Mouse (Mus musculus) ES-E14 (cell line): ENCODE data around the gene AW549877. TPM values are rescaled to one million over a fixed set of nuclear protein-coding genes. Genes with fewer than 3 reads are reported as not detected.

Source experiments
- DNase-seq: peaks from one replicate; pipeline ENCODE4 v3.0.0-alpha.2; 2013; ENCODE audit warnings: low read depth, low spot score
- H3K27ac ChIP-seq: 2 replicates; pipeline ENCODE4 v1.5.1; 2012; ENCODE audit warnings: low read depth, mild to moderate bottlenecking, low read length, moderate library complexity, mixed read lengths; ENCODE audit not compliant: poor library complexity, insufficient read depth, severe bottlenecking
- H3K36me3 ChIP-seq: 2 replicates; pipeline ENCODE4 v1.6.1; 2012; ENCODE audit warnings: mild to moderate bottlenecking, low read length, moderate library complexity, mixed read lengths; ENCODE audit not compliant: control insufficient read depth, poor library complexity, insufficient read depth, severe bottlenecking
- H3K4me1 ChIP-seq, 2 experiments: fragments of 150-350 bp in 1 of 2; sonication (generic) in 1 of 2; 2 replicates each; pipeline ENCODE4 v1.6.1; 2012; ENCODE audit warnings: low read length in 2 of 2, mild to moderate bottlenecking in 1 of 2, mixed read lengths in 1 of 2; ENCODE audit not compliant: control insufficient read depth in 2 of 2, insufficient read depth in 2 of 2, poor library complexity in 1 of 2
- H3K4me3 ChIP-seq, 2 experiments: fragments of 150-350 bp in 1 of 2; sonication (generic) in 1 of 2; 2 replicates each; pipeline ENCODE4 v1.5.1; 2012; ENCODE audit warnings: low read length in 2 of 2, low read depth in 1 of 2, mild to moderate bottlenecking in 1 of 2, mixed read lengths in 1 of 2; ENCODE audit not compliant: insufficient read depth in 1 of 2, poor library complexity in 1 of 2, severe bottlenecking in 1 of 2
- H3K9ac ChIP-seq: 2 replicates; pipeline ENCODE4 v1.6.1; 2012; ENCODE audit warnings: low read depth, mild to moderate bottlenecking, low read length, mixed read lengths; ENCODE audit not compliant: poor library complexity, insufficient read depth, severe bottlenecking
- H3K9me3 ChIP-seq: fragments of 150-350 bp; sonication (generic); 2 replicates; pipeline ENCODE4 v1.6.1; 2012; ENCODE audit warnings: low read depth, mild to moderate bottlenecking, low read length; ENCODE audit not compliant: control insufficient read depth, insufficient read depth
- CHD2 ChIP-seq: IDR thresholded peaks from 2 replicates; pipeline ENCODE4 v1.6.1; 2014; ENCODE audit warnings: mild to moderate bottlenecking, low read depth, low read length, inconsistent platforms
- HCFC1 ChIP-seq: IDR thresholded peaks from 2 replicates; pipeline ENCODE4 v1.6.1; 2012; ENCODE audit warnings: low read length, inconsistent platforms, borderline replicate concordance; ENCODE audit not compliant: insufficient read depth
- MAFK ChIP-seq: IDR thresholded peaks from 2 replicates; pipeline ENCODE4 v1.6.1; 2014; ENCODE audit warnings: mild to moderate bottlenecking, low read depth, low read length, inconsistent platforms; ENCODE audit not compliant: insufficient read depth
- ZC3H11A ChIP-seq: IDR thresholded peaks from 2 replicates; pipeline ENCODE4 v1.6.1; 2012; ENCODE audit warnings: low read depth, mild to moderate bottlenecking, inconsistent platforms, low read length, borderline replicate concordance
- ZNF384 ChIP-seq: IDR thresholded peaks from 2 replicates; pipeline ENCODE4 v1.6.1; 2012; ENCODE audit warnings: low read depth, low read length, inconsistent platforms
- in situ Hi-C, 2 experiments: fragments of 600-800 bp; cut with MboI; formaldehyde crosslinking; loops; one replicate each; pipeline ENCODE4 v1.15.1; 2025; ENCODE audit warnings: low sequenced_read_pairs in 2 of 2, inconsistent platforms in 1 of 2; ENCODE audit not compliant: unreplicated experiment in 2 of 2
- total RNA-seq: library from RNA; depleted of rRNA; stranded (reverse); fragments of 300-350 nt; gene quantifications from 2 replicates; pipeline ENCODE4 v1.2.3, GENCODE M21; 2012

The AW549877 gene
- total RNA-seq, 1 experiment = 22.6 TPM

GRCm38 (mm10) chr15:4028960-4029359 lies 33.4 kb upstream of the AW549877 start:
- Histone ChIP-seq H3K4me1 (peaks cover 0 to 6% of the 10 kb centered on the region in 2 experiments; a peak in 2 of 4 replicates), H3K4me3 (no peak overlapping the region), H3K36me3 (no peaks in the 10 kb centered on the region), H3K9me3 (no peaks in the 10 kb centered on the region), H3K27ac (no peak overlapping the region), H3K9ac (no peak overlapping the region)
- in situ Hi-C loops = no loop called here
- DNase-seq = no peak
- TF ChIP-seq ZNF384 (no peak), CHD2 (no peak), HCFC1 (no peak), ZC3H11A (no peak), MAFK (no peak)

GRCm38 (mm10) chr15:4028411-4028700 lies 32.8 kb upstream of the AW549877 start:
- peaks cover 0 to 6% of the 10 kb centered on the region in 2 experiments; a peak in 2 of 4 replicates for H3K4me1 ChIP-seq
- in situ Hi-C loops = no loop called here
- no peak for DNase-seq
- no peak overlapping the region for H3K27ac ChIP-seq
- TF ChIP-seq ZC3H11A (no peak), CHD2 (no peak), MAFK (no peak), ZNF384 (no peak), HCFC1 (no peak)
- H3K4me3 ChIP-seq = no peak overlapping the region
- H3K9me3 ChIP-seq = no peaks in the 10 kb centered on the region
- H3K36me3 ChIP-seq = no peaks in the 10 kb centered on the region
- H3K9ac ChIP-seq = no peak overlapping the region

DNA sequence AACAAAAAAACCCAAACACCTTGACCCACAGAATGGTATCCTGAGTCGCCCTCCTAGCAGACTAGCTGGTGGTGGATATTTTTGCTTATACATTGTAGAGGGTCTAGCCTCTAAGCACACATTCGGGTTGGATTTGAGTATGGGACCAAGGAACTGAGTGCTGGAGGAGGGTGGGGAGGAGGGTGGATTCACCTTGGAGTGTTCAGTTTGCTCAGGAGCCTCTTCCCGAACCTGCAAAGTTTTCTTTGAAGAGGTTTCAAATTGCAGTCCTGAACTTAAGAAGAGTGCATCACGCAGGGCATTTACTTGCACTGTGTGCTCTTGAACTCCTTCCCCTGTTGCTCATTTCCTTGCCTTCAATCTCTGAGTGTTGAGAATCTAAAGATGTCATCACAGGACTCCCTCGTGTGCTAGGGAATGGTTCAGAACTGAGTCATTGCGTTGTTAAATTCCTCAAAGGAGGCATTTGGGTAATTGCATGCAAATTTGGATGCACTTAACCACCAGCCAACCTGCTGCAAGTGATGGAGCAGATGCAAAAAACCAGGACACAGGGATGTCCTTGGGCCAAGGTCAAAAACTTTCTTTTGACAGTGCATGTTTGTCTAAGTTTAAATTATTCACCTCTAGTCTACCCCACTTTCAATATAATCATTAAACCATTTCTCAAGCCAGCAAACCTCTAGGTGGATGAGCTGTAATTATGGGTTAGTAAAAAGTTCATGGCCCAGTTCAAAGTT lies 32.3 kb upstream of the AW549877 start:
- DNase-seq = no peak
- in situ Hi-C loops = no loop called here
- Histone ChIP-seq H3K9me3 (no peaks in the 10 kb centered on the region), H3K9ac (peak overlapping the region; percentile 76; the same call in 1 of the 2 replicates), H3K27ac (no peak overlapping the region), H3K4me3 (peak overlapping the region; percentile 78 to 95), H3K4me1 (peaks cover 0 to 6% of the 10 kb centered on the region in 2 experiments; a peak in 2 of 4 replicates), H3K36me3 (no peaks in the 10 kb centered on the region)
- TF ChIP-seq CHD2 = no peak
- no peak for TF ChIP-seq ZNF384
- TF ChIP-seq ZC3H11A = no peak
- TF ChIP-seq HCFC1 = no peak
- TF ChIP-seq MAFK = no peak

GRCm38 (mm10) chr15:4026831-4027584 lies 31.5 kb upstream of the AW549877 start:
- H3K4me3 ChIP-seq = peak overlapping the region; percentile 78 to 95
- H3K27ac ChIP-seq = 0 out of 2 replicates have a peak overlapping the region, but pooled peaks have one; percentile 21
- H3K4me1 ChIP-seq = peaks cover 0 to 6% of the 10 kb centered on the region in 2 experiments; a peak in 2 of 4 replicates
- no peak for DNase-seq
- in situ Hi-C loops = no loop called here
- TF ChIP-seq CHD2 (no peak), ZNF384 (no peak), HCFC1 (peak; percentile 36; the same call in 1 of the 2 replicates), MAFK (no peak), ZC3H11A (no peak)
- no peaks in the 10 kb centered on the region for H3K9me3 ChIP-seq
- peak overlapping the region; percentile 76 for H3K9ac ChIP-seq
- no peaks in the 10 kb centered on the region for H3K36me3 ChIP-seq
